ENCODE assay signal across 10 mouse cellular contexts in genomic region chr2:163800832-163801231, GRCm38 (mm10). TPM values are rescaled to one million over a fixed set of nuclear protein-coding genes. Genes with fewer than 3 reads are reported as not detected.
A peak's percentile ranks its signal among the peaks of the same experiment; 100 is the strongest.
DNase-seq lines count a peak whose midpoint lies in the region; ATAC-seq and TF ChIP-seq lines count a peak whose summit lies in the region.
"Had no signal": no experiment of that assay in that cellular context is flagged by ENCODE, and none has a peak within 500 bp of the region (broad histone marks: within the 10 kb centered on the region; RNA-seq: fewer than 3 reads in every experiment).

No protein-coding gene starts in this region.

- WGBS in kidney, embryonic 15.5 days: 33% methylated on average over 3 of the region's 3 CpGs
- WGBS in intestine, embryonic 16.5 days: 25% methylated on average over 3 of the region's 3 CpGs

- H3K9ac ChIP-seq in kidney, embryonic 15.5 days: no peak overlapping the region
- H3K9ac ChIP-seq in intestine, embryonic 16.5 days (ENCODE audit: low read depth, low read length): no peak overlapping the region

- no peak for TF ChIP-seq CTCF in embryonic fibroblast, embryonic 13.5 days (IDR thresholded peaks at IDR 0.05; ENCODE audit: borderline replicate concordance, insufficient read depth, low read length)

- H3K9me3 ChIP-seq in kidney, embryonic 15.5 days (replicated peaks): no peaks in the 10 kb centered on the region
- no peaks in the 10 kb centered on the region for H3K9me3 ChIP-seq in intestine, embryonic 16.5 days (ENCODE audit: control insufficient read depth, low read length)

- TF ChIP-seq POLR2A in embryonic fibroblast, embryonic 13.5 days (IDR thresholded peaks at IDR 0.05; ENCODE audit: low read depth, low read length): no peak; the same call in 1 of the 2 replicates

- no peak overlapping the region for H3K27ac ChIP-seq in kidney, embryonic 15.5 days
- peak overlapping the region; percentile 96 for H3K27ac ChIP-seq in embryonic fibroblast, embryonic 13.5 days (ENCODE audit: insufficient read depth, low read length)
- no peak overlapping the region for H3K27ac ChIP-seq in intestine, embryonic 16.5 days (ENCODE audit: low read length)

- peak; percentile 19 for DNase-seq in kidney, adult 18-20 months
- peak; percentile 61 for DNase-seq in CD4-positive helper T cell, adult 2 months (ENCODE audit: low read depth, low spot score)
- DNase-seq in lung, postnatal 36 days: peak; percentile 43
- no peak for DNase-seq in embryo, embryonic 11 days
- no peak for DNase-seq in layer of hippocampus, postnatal 25 days (ENCODE audit: extremely low spot score in 1 of 2, low spot score in 1 of 2)

- no peaks in the 10 kb centered on the region for H3K4me1 ChIP-seq in kidney, embryonic 15.5 days
- H3K4me1 ChIP-seq in embryonic fibroblast, embryonic 13.5 days (ENCODE audit: control insufficient read depth, insufficient read depth, low read length): 0 out of 2 replicates have a peak, but pooled peaks cover 4% of the 10 kb centered on the region
- no peaks in the 10 kb centered on the region for H3K4me1 ChIP-seq in intestine, embryonic 16.5 days (ENCODE audit: control insufficient read depth, insufficient read depth, low read length)

- no peaks in the 10 kb centered on the region for H3K27me3 ChIP-seq in kidney, embryonic 15.5 days
- H3K27me3 ChIP-seq in intestine, embryonic 16.5 days (replicated peaks; ENCODE audit: control insufficient read depth, insufficient read depth, low read length): no peaks in the 10 kb centered on the region

- no peaks in the 10 kb centered on the region for H3K36me3 ChIP-seq in kidney, embryonic 15.5 days
- no peaks in the 10 kb centered on the region for H3K36me3 ChIP-seq in intestine, embryonic 16.5 days (ENCODE audit: control insufficient read depth, insufficient read depth, low read length)

- no peak overlapping the region for H3K4me2 ChIP-seq in kidney, embryonic 15.5 days
- no peak overlapping the region for H3K4me2 ChIP-seq in intestine, embryonic 16.5 days (ENCODE audit: low read depth, low read length)

- H3K4me3 ChIP-seq in kidney, embryonic 15.5 days (replicated peaks): no peak overlapping the region
- H3K4me3 ChIP-seq in embryonic fibroblast, embryonic 13.5 days (ENCODE audit: insufficient read depth, low read length): no peak overlapping the region
- H3K4me3 ChIP-seq in intestine, embryonic 16.5 days (ENCODE audit: low read length): no peak overlapping the region

- no peak for ATAC-seq in kidney, embryonic 15.5 days (replicated peaks; ENCODE audit: low FRiP score)
- ATAC-seq in intestine, embryonic 16.5 days: no peak

RNA-seq across cellular contexts. Expression of gene Ccn5, which starts 19.8 kb away (rescaled TPM):
- polyA plus RNA-seq in kidney, embryonic 15.5 days (2015; fragmentation: Nextera tagmentation; extraction: Ambion mirVana): 0.62 and 1.0 TPM in 2 replicates
- 203 and 212 TPM in 2 replicates for polyA plus RNA-seq in embryonic fibroblast, embryonic 13.5 days (2011; ENCODE audit: insufficient read length, low read depth, missing spikeins)
- not detected for total RNA-seq in layer of hippocampus, postnatal 25 days (2021)
- polyA plus RNA-seq in intestine, embryonic 16.5 days (2015; fragmentation: Nextera tagmentation; extraction: Ambion mirVana): 0.24 and 0.76 TPM in 2 replicates

RNA-seq across cellular contexts. Expression of gene Ada, which starts 50.8 kb away (rescaled TPM):
- polyA plus RNA-seq in kidney, embryonic 15.5 days (2015; fragmentation: Nextera tagmentation; extraction: Ambion mirVana): 9.5 and 11.8 TPM in 2 replicates
- polyA plus RNA-seq in embryonic fibroblast, embryonic 13.5 days (2011; ENCODE audit: insufficient read length, low read depth, missing spikeins): 26.9 and 32.7 TPM in 2 replicates
- 1 to 10 TPM; 1.2 to 1.5 TPM for total RNA-seq in layer of hippocampus, postnatal 25 days (2021)
- polyA plus RNA-seq in intestine, embryonic 16.5 days (2015; fragmentation: Nextera tagmentation; extraction: Ambion mirVana): 5.8 and 7.4 TPM in 2 replicates

RNA-seq across cellular contexts. Expression of gene Kcnk15, which starts 52.6 kb away (rescaled TPM):
- polyA plus RNA-seq in kidney, embryonic 15.5 days (2015; fragmentation: Nextera tagmentation; extraction: Ambion mirVana): not detected in 2 replicates
- 0.26 TPM in 1 of 2 replicates, not detected in the other for polyA plus RNA-seq in embryonic fibroblast, embryonic 13.5 days (2011; ENCODE audit: insufficient read length, low read depth, missing spikeins)
- not detected for total RNA-seq in layer of hippocampus, postnatal 25 days (2021)
- polyA plus RNA-seq in intestine, embryonic 16.5 days (2015; fragmentation: Nextera tagmentation; extraction: Ambion mirVana): not detected in 2 replicates
- total RNA-seq: heart, adult 18-20 months had no signal
- polyA plus RNA-seq: lung, embryonic 16.5 days had no signal

Comparison
In these comparisons a context has a peak if more than half of its experiments do, and no peak if none do; other contexts are left out.
1. DNase-seq: peak in kidney, adult 18-20 months (single experiment), CD4-positive helper T cell, adult 2 months (single experiment) and lung, postnatal 36 days (single experiment); none in embryo, embryonic 11 days (single experiment) and layer of hippocampus, postnatal 25 days (0 of 2).
2. RNA of gene Ccn5, which starts 19.8 kb away (polyA plus RNA-seq): 203 to 212 TPM in embryonic fibroblast, embryonic 13.5 days; 0.62 to 1.0 TPM in kidney, embryonic 15.5 days and 0.24 to 0.76 TPM in intestine, embryonic 16.5 days; every median in the first group is over 100 times any median in the second.